8 mouse cellular contexts compared by ENCODE assay signal in genomic region chr9:120933587-120933885, GRCm38 (mm10). TPM values are rescaled to one million over a fixed set of nuclear protein-coding genes. Genes with fewer than 3 reads are reported as not detected.
DNase-seq lines count a peak whose midpoint lies in the region; ATAC-seq and TF ChIP-seq lines count a peak whose summit lies in the region.

No protein-coding gene starts in this region.

- peak overlapping the region; percentile 83 for H3K4me2 ChIP-seq in hindbrain, embryonic 14.5 days (replicated peaks)
- H3K4me2 ChIP-seq in midbrain, embryonic 11.5 days = peak overlapping the region; percentile 91; the same call in 1 of the 2 replicates

- H3K36me3 ChIP-seq in kidney, adult 2 months (ENCODE audit: control insufficient read depth, insufficient read depth, low read length) = no peaks in the 10 kb centered on the region
- H3K36me3 ChIP-seq in hindbrain, embryonic 14.5 days (replicated peaks; ENCODE audit: control insufficient read depth, insufficient read depth) = no peaks in the 10 kb centered on the region
- H3K36me3 ChIP-seq in midbrain, embryonic 11.5 days (ENCODE audit: control insufficient read depth, insufficient read depth, low read length) = 0 out of 2 replicates have a peak, but pooled peaks cover 3% of the 10 kb centered on the region

- 9% methylated on average over 53 of the region's 58 CpGs for WGBS in kidney, adult 2 months
- WGBS in hindbrain, embryonic 14.5 days = 3% methylated on average over 8 of the region's 58 CpGs
- under 1% methylated on average over 31 of the region's 58 CpGs for WGBS in midbrain, embryonic 11.5 days

- 0 out of 2 replicates have a peak, but pooled peaks have one; percentile 34 for ATAC-seq in hindbrain, embryonic 14.5 days (ENCODE audit: low FRiP score)
- ATAC-seq in midbrain, embryonic 11.5 days (ENCODE audit: low FRiP score) = no peak

- H3K4me1 ChIP-seq in kidney, adult 2 months (ENCODE audit: control insufficient read depth, insufficient read depth, low read length) = peaks cover 25% of the 10 kb centered on the region
- H3K4me1 ChIP-seq in bone marrow macrophage, adult 2 months (ENCODE audit: control insufficient read depth, insufficient read depth, low read length) = peaks cover 26% of the 10 kb centered on the region
- H3K4me1 ChIP-seq in hindbrain, embryonic 14.5 days (replicated peaks; ENCODE audit: control insufficient read depth, insufficient read depth, low read length) = peaks cover 39% of the 10 kb centered on the region
- H3K4me1 ChIP-seq in midbrain, embryonic 11.5 days (ENCODE audit: control insufficient read depth, insufficient read depth, low read length) = peaks cover 44% of the 10 kb centered on the region

- H3K27me3 ChIP-seq in kidney, adult 2 months (replicated peaks; ENCODE audit: control insufficient read depth, insufficient read depth, low read length) = no peaks in the 10 kb centered on the region
- H3K27me3 ChIP-seq in hindbrain, embryonic 14.5 days (ENCODE audit: control insufficient read depth, insufficient read depth, low read length) = no peaks in the 10 kb centered on the region
- H3K27me3 ChIP-seq in midbrain, embryonic 11.5 days (ENCODE audit: control insufficient read depth, insufficient read depth, low read length) = no peaks in the 10 kb centered on the region

- TF ChIP-seq CTCF in kidney, adult 2 months (conservative IDR thresholded peaks at IDR 0.05; ENCODE audit: insufficient read depth, insufficient read length, low read depth, low read length) = no peak
- TF ChIP-seq CTCF in bone marrow macrophage, adult 2 months (IDR thresholded peaks at IDR 0.05; ENCODE audit: low read depth, low read length) = no peak

- no peaks in the 10 kb centered on the region for H3K9me3 ChIP-seq in hindbrain, embryonic 14.5 days (ENCODE audit: control insufficient read depth, low read length)
- H3K9me3 ChIP-seq in midbrain, embryonic 11.5 days (ENCODE audit: control insufficient read depth, low read length) = no peaks in the 10 kb centered on the region

- H3K9ac ChIP-seq in hindbrain, embryonic 14.5 days = peak overlapping the region; percentile 87
- peak overlapping the region; percentile 85 for H3K9ac ChIP-seq in midbrain, embryonic 11.5 days (ENCODE audit: low read length)

- peak overlapping the region; percentile 99 for H3K4me3 ChIP-seq in kidney, adult 2 months (ENCODE audit: insufficient read depth, low read depth, low read length)
- H3K4me3 ChIP-seq in bone marrow macrophage, adult 2 months (ENCODE audit: insufficient read depth, low read length) = peak overlapping the region; percentile 76
- peak overlapping the region; percentile 89 for H3K4me3 ChIP-seq in hindbrain, embryonic 14.5 days (replicated peaks; ENCODE audit: low read length)
- peak overlapping the region; percentile 95 for H3K4me3 ChIP-seq in midbrain, embryonic 11.5 days (ENCODE audit: low read depth, low read length)

- peak overlapping the region; percentile 89 for H3K27ac ChIP-seq in kidney, adult 2 months (ENCODE audit: insufficient read depth, low read depth, low read length)
- H3K27ac ChIP-seq in bone marrow macrophage, adult 2 months (ENCODE audit: insufficient read depth, low read depth, low read length) = peak overlapping the region; percentile 79
- H3K27ac ChIP-seq in hindbrain, embryonic 14.5 days = peak overlapping the region; percentile 94
- peak overlapping the region; percentile 89 for H3K27ac ChIP-seq in midbrain, embryonic 11.5 days (ENCODE audit: low read depth, low read length)

- no peak for TF ChIP-seq POLR2A in kidney, adult 2 months (IDR thresholded peaks at IDR 0.05; ENCODE audit: low read depth, low read length)
- TF ChIP-seq POLR2A in bone marrow macrophage, adult 2 months (IDR thresholded peaks at IDR 0.05; ENCODE audit: borderline replicate concordance, low read depth, low read length) = no peak

- no peak for DNase-seq in kidney, adult 2 months
- no peak for DNase-seq in kidney, adult 18-20 months
- DNase-seq in hindbrain, embryonic 14.5 days (ENCODE audit: low spot score) = peak; percentile 40
- DNase-seq in midbrain, embryonic 11.5 days (ENCODE audit: low spot score, missing footprints) = no peak
- DNase-seq in left cerebral cortex, adult 11 months (ENCODE audit: low spot score) = no peak
- no peak for DNase-seq in thymus, postnatal 4 days
- DNase-seq in thymus, postnatal 10 days (ENCODE audit: low spot score in 2 of 2) = no peak

RNA-seq across cellular contexts. Expression of gene Ctnnb1, which starts 4.5 kb away (rescaled TPM):
- 102 and 156 TPM in 2 replicates for polyA plus RNA-seq in kidney, adult 2 months (2012; rRNA removed)
- polyA plus RNA-seq in bone marrow macrophage, adult 2 months (2012; ENCODE audit: insufficient read depth, insufficient read length, missing spikeins) = 234 and 237 TPM in 2 replicates
- polyA plus RNA-seq in hindbrain, embryonic 14.5 days (2014; fragmentation: Nextera tagmentation; extraction: Ambion mirVana) = 404 and 463 TPM in 2 replicates
- 999 and 1,044 TPM in 2 replicates for polyA plus RNA-seq in midbrain, embryonic 11.5 days (2014; fragmentation: Nextera tagmentation; extraction: Ambion mirVana)
